Mouse (Mus musculus) liver, adult 2 months (tissue): ENCODE measurements around the gene Arsg.

Experiments used
- CTCF ChIP-seq: fragments of 200-500 bp; IDR thresholded peaks from 2 replicates; pipeline ENCODE4 v1.5.1; 2011; ENCODE audit warnings: low read depth, low read length, control low read depth
- POLR2A ChIP-seq: fragments of 200-500 bp; IDR thresholded peaks from 2 replicates; pipeline ENCODE4 v1.6.1; 2011; ENCODE audit warnings: low read length, control low read depth; ENCODE audit not compliant: insufficient read depth; ENCODE audit errors: extremely low read depth

DNA sequence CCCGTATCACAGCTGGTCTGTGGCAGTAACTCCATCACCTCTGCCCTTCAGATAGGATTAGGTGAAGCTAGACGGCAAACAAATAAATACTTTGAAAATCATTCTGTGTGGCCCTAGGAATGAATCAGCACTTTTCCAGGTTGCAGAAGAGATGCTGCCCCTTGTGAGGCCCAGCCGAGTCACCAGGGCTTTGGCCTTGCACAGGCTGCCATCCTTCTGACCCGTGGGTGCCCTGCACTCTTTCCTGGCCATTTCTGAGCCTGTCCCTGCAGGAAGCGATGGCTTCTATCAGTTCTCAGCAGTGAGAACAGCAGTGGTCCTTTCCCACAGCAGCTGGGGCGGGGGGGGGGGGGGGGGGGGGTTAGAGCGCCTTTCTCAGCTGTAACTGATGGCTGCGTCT is 36.3 kb upstream of the Arsg start:
- TF ChIP-seq CTCF (no peak), POLR2A (no peak)
